Mouse (Mus musculus): Measurements from ENCODE around the gene Fstl4. TPM values are rescaled to one million over a fixed set of nuclear protein-coding genes. Genes with fewer than 3 reads are reported as not detected.

Gene Fstl4
- polyA plus RNA-seq, 1 experiment from 2014 or later: 5.7 TPM

- 69% methylated on average over 7 of the region's 7 CpGs for WGBS
- no peak for ATAC-seq
- Histone ChIP-seq H3K9me3 (ENCODE audit: control insufficient read depth) (no peaks in the 10 kb centered on the region), H3K4me3 (ENCODE audit: low read depth, low read length) (no peak overlapping the region), H3K27me3 (replicated peaks; ENCODE audit: control insufficient read depth, insufficient read depth, low read length) (no peaks in the 10 kb centered on the region), H3K27ac (ENCODE audit: low read depth, low read length) (no peak overlapping the region), H3K4me2 (replicated peaks; ENCODE audit: low read depth) (no peak overlapping the region), H3K36me3 (ENCODE audit: control insufficient read depth, insufficient read depth) (no peaks in the 10 kb centered on the region), H3K4me1 (replicated peaks; ENCODE audit: control insufficient read depth, insufficient read depth, low read length) (no peaks in the 10 kb centered on the region), H3K9ac (ENCODE audit: low read depth, low read length) (no peak overlapping the region)
- no peak for TF ChIP-seq CTCF (IDR thresholded peaks at IDR 0.05; ENCODE audit: low read depth)
These were observed 146.4 kb downstream of the Fstl4 start for GRCm38 (mm10) chr11:52910788-52911187.

DNA sequence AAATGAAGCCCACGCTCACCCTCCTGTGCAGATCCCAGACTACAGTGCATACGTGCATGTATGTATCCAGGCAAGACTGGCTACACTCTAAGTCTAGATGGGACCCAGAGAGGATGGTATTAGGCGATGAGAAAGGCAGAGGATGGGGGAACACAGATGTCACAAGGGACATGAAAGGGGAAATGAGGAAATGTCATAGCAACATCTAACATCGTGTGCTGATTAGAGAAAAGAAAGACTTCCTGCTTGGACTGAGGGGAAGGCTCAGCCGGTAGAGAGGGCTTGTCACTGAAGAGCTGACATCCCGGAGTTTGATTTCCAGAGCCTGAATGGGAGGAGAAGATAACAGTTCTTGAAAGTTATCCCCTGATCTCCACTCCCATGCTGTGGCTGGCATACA, 150.0 kb downstream of the Fstl4 start:
- no peak overlapping the region for H3K9ac ChIP-seq (ENCODE audit: low read depth, low read length)
- H3K27me3 ChIP-seq (replicated peaks; ENCODE audit: control insufficient read depth, insufficient read depth, low read length): no peaks in the 10 kb centered on the region
- H3K36me3 ChIP-seq (ENCODE audit: control insufficient read depth, insufficient read depth): no peaks in the 10 kb centered on the region
- H3K4me3 ChIP-seq (ENCODE audit: low read depth, low read length): no peak overlapping the region
- no peak for TF ChIP-seq CTCF (IDR thresholded peaks at IDR 0.05; ENCODE audit: low read depth)
- no peaks in the 10 kb centered on the region for H3K9me3 ChIP-seq (ENCODE audit: control insufficient read depth)
- H3K27ac ChIP-seq (ENCODE audit: low read depth, low read length): no peak overlapping the region
- ATAC-seq: no peak
- 65% methylated on average over 6 of the region's 6 CpGs for WGBS
- H3K4me1 ChIP-seq (replicated peaks; ENCODE audit: control insufficient read depth, insufficient read depth, low read length): no peaks in the 10 kb centered on the region
- H3K4me2 ChIP-seq (replicated peaks; ENCODE audit: low read depth): no peak overlapping the region

GRCm38 (mm10) chr11:52915648-52916047, 151.2 kb downstream of the Fstl4 start:
- 92% methylated on average over 2 of the region's 2 CpGs for WGBS
- H3K4me2 ChIP-seq (replicated peaks; ENCODE audit: low read depth): no peak overlapping the region
- no peak for TF ChIP-seq CTCF (IDR thresholded peaks at IDR 0.05; ENCODE audit: low read depth)
- no peak overlapping the region for H3K9ac ChIP-seq (ENCODE audit: low read depth, low read length)
- ATAC-seq: no peak
- H3K27me3 ChIP-seq (replicated peaks; ENCODE audit: control insufficient read depth, insufficient read depth, low read length): no peaks in the 10 kb centered on the region
- H3K4me1 ChIP-seq (replicated peaks; ENCODE audit: control insufficient read depth, insufficient read depth, low read length): no peaks in the 10 kb centered on the region
- no peaks in the 10 kb centered on the region for H3K36me3 ChIP-seq (ENCODE audit: control insufficient read depth, insufficient read depth)
- no peaks in the 10 kb centered on the region for H3K9me3 ChIP-seq (ENCODE audit: control insufficient read depth)
- H3K4me3 ChIP-seq (ENCODE audit: low read depth, low read length): no peak overlapping the region
- no peak overlapping the region for H3K27ac ChIP-seq (ENCODE audit: low read depth, low read length)

DNA sequence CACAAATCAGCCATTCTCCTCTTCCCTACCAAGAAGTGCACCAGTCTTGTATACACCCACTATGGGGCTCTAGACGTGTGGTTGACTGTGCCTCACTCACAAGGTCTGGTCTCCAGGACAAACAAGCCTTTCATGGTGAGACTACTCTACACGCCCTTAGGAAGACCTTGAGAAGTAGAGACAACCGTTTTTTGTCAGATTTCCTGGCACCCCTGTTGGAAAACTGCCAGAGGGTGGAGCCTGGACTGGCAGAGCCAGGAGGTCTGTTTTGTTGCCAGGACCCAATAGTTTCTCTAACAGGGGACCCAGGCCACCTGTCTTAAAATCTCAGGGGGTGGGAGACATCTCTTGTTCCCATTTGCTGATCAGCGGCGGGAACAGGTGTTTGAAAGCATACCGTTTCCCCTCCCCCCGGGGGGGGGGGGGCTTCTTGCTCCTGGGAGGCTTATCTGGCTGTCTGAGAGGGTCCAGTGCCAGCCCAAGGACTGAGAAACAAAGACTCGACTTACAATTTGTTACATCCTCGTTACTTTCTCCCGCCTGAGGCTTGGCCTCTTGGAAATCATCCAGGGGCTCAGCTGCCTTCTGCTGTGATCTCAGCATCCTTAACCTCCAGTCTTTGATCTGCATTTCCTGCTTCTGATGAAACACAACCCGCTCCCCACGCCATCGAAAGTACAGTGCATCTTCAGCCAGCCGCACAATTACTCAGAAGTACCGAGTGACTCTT, 155.0 kb downstream of the Fstl4 start:
- no peak overlapping the region for H3K4me3 ChIP-seq (ENCODE audit: low read depth, low read length)
- 37% methylated on average over 15 of the region's 15 CpGs for WGBS

DNA sequence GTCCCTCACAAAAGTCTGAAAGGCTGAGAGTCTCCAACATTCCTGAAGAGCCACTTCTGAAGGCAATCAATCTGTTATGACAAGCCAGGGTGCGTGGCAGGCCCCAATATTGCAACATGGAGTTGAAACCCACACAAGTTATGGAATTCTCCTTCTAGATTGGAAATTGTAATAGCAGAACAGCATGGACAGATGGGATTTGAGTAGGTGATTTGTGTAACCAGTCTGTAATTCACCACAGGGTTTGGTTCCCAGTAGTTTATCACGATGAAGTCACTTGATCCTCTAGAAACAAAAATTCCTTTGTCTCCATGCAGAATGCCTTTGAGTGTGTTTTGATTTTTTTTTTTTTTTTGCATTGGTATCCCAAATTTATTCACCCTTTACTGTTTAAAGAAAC, 159.8 kb downstream of the Fstl4 start:
- no peak for ATAC-seq
- no peak overlapping the region for H3K4me2 ChIP-seq (replicated peaks; ENCODE audit: low read depth)
- no peak overlapping the region for H3K9ac ChIP-seq (ENCODE audit: low read depth, low read length)
- no peak for TF ChIP-seq CTCF (IDR thresholded peaks at IDR 0.05; ENCODE audit: low read depth)
- no peaks in the 10 kb centered on the region for H3K36me3 ChIP-seq (ENCODE audit: control insufficient read depth, insufficient read depth)
- no peaks in the 10 kb centered on the region for H3K4me1 ChIP-seq (replicated peaks; ENCODE audit: control insufficient read depth, insufficient read depth, low read length)
- H3K4me3 ChIP-seq (ENCODE audit: low read depth, low read length): no peak overlapping the region
- H3K9me3 ChIP-seq (ENCODE audit: control insufficient read depth): no peaks in the 10 kb centered on the region
- no peak overlapping the region for H3K27ac ChIP-seq (ENCODE audit: low read depth, low read length)
- 80% methylated on average over 2 of the region's 2 CpGs for WGBS
- H3K27me3 ChIP-seq (replicated peaks; ENCODE audit: control insufficient read depth, insufficient read depth, low read length): no peaks in the 10 kb centered on the region

More for the DNA sequence above, 155.0 kb downstream of the Fstl4 start:
- H3K27me3 ChIP-seq (replicated peaks; ENCODE audit: control insufficient read depth, insufficient read depth, low read length): no peaks in the 10 kb centered on the region
- H3K36me3 ChIP-seq (ENCODE audit: control insufficient read depth, insufficient read depth): no peaks in the 10 kb centered on the region
- TF ChIP-seq CTCF (IDR thresholded peaks at IDR 0.05; ENCODE audit: low read depth): no peak
- no peak overlapping the region for H3K4me2 ChIP-seq (replicated peaks; ENCODE audit: low read depth)
- no peak overlapping the region for H3K27ac ChIP-seq (ENCODE audit: low read depth, low read length)
- no peaks in the 10 kb centered on the region for H3K4me1 ChIP-seq (replicated peaks; ENCODE audit: control insufficient read depth, insufficient read depth, low read length)
- no peaks in the 10 kb centered on the region for H3K9me3 ChIP-seq (ENCODE audit: control insufficient read depth)
- ATAC-seq: no peak
- no peak overlapping the region for H3K9ac ChIP-seq (ENCODE audit: low read depth, low read length)

GRCm38 (mm10) chr11:52928321-52928720, 163.9 kb downstream of the Fstl4 start:
- H3K27ac ChIP-seq (ENCODE audit: low read depth, low read length): no peak overlapping the region
- no peaks in the 10 kb centered on the region for H3K27me3 ChIP-seq (replicated peaks; ENCODE audit: control insufficient read depth, insufficient read depth, low read length)
- H3K4me2 ChIP-seq (replicated peaks; ENCODE audit: low read depth): no peak overlapping the region
- H3K36me3 ChIP-seq (ENCODE audit: control insufficient read depth, insufficient read depth): no peaks in the 10 kb centered on the region
- no peak overlapping the region for H3K9ac ChIP-seq (ENCODE audit: low read depth, low read length)
- H3K4me1 ChIP-seq (replicated peaks; ENCODE audit: control insufficient read depth, insufficient read depth, low read length): no peaks in the 10 kb centered on the region
- ATAC-seq: no peak
- no peaks in the 10 kb centered on the region for H3K9me3 ChIP-seq (ENCODE audit: control insufficient read depth)
- 91% methylated on average over 4 of the region's 4 CpGs for WGBS
- H3K4me3 ChIP-seq (ENCODE audit: low read depth, low read length): no peak overlapping the region
- no peak for TF ChIP-seq CTCF (IDR thresholded peaks at IDR 0.05; ENCODE audit: low read depth)
